Mouse (Mus musculus) E14TG2a.4 (cell line): ENCODE data around the gene Dhx37.

Experiments
- CTCF ChIP-seq: conservative IDR thresholded peaks from 2 replicates; pipeline ENCODE4 v1.5.1; 2014; ENCODE audit warnings: low read length
- NANOG ChIP-seq: IDR thresholded peaks from 2 replicates; pipeline ENCODE4 v1.6.1; 2014; ENCODE audit warnings: borderline replicate concordance, low read length, mixed read lengths

DNA sequence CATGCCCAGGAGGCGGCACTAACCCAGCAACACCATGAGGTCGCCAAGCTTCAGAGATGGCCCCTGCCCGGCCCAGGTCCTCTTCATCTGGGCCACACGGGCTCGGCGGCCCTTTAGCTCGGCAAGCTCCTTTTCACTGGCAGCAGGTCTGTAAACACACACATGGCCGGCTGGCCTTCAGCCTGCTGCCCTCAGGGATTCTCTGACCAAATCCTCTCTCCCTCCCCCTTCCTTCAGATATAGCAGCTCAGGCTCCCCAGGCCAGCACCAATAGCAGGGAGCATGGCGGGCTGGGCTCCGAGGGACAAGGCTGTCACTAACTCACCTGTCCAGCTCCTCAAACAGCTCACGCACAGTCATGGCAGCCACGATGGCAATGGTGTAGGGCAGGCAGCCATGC lies 15.3 kb downstream of the Dhx37 start:
- TF ChIP-seq CTCF (no peak), NANOG (no peak)
